Mouse (Mus musculus): ENCODE measurements around the gene Cntnap5c. TPM values are rescaled to one million over a fixed set of nuclear protein-coding genes. Genes with fewer than 3 reads are reported as not detected.

Gene Cntnap5c
- polyA plus RNA-seq, 1 experiment from 2014 or later = not detected

DNA sequence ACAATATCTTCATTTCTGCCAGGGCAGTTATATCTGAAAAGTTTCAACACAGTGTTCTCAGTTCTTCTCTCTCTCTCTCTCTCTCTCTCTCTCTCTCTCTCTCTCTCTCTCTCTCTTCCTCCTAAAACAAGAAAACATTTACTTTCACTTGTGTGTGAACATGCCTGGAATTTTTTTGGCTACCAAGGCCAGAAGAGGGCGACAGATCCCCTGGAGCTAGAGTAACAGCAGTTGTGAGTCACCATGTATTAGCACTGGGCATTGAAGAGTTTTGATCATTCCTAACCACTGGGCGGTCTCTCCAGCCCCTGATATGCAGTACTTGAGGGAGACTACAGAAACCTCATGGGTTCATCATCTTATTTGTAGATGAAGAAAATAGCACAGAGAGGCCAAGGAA lies 219.1 kb downstream of the Cntnap5c start:
- ATAC-seq (replicated peaks; ENCODE audit: insufficient number of reproducible peaks, low FRiP score, low TSS enrichment) = no peak
- no peak overlapping the region for H3K27ac ChIP-seq (ENCODE audit: low read depth, low read length)
- H3K4me1 ChIP-seq (ENCODE audit: control insufficient read depth, insufficient read depth, low read length) = no peaks in the 10 kb centered on the region
- no peak overlapping the region for H3K4me3 ChIP-seq (ENCODE audit: low read depth, low read length)
- H3K4me2 ChIP-seq = no peak overlapping the region
- WGBS (ENCODE audit: insufficient replicate concordance) = 37% methylated on average over 2 of the region's 2 CpGs
- no peaks in the 10 kb centered on the region for H3K27me3 ChIP-seq (ENCODE audit: control insufficient read depth, insufficient read depth, low read length)
- no peaks in the 10 kb centered on the region for H3K9me3 ChIP-seq (replicated peaks; ENCODE audit: control insufficient read depth, low read length)
- no peak overlapping the region for H3K9ac ChIP-seq (ENCODE audit: low read depth, low read length)
- H3K36me3 ChIP-seq (ENCODE audit: control insufficient read depth, insufficient read depth, low read length) = no peaks in the 10 kb centered on the region

DNA sequence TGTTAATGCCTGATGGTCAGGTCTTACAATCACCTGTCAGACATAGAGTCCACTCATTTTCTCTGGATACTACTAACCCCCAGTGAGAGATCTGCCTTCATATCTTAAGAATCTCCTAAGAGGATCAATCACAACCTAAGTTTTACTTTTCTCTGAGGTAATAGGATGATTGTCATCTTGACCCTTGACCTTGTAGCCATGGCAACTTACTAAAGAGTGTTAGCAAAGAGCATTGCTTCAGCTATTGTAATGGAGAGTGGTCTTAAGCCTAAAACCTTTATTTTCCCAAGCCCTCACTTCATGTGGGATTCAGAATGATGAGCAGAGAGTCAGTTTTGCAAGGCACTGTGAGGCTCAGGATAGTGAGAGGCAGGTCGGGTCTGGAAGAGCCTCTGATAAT lies 227.1 kb downstream of the Cntnap5c start:
- no peaks in the 10 kb centered on the region for H3K27me3 ChIP-seq (ENCODE audit: control insufficient read depth, insufficient read depth, low read length)
- H3K36me3 ChIP-seq (ENCODE audit: control insufficient read depth, insufficient read depth, low read length) = no peaks in the 10 kb centered on the region
- no peak overlapping the region for H3K9ac ChIP-seq (ENCODE audit: low read depth, low read length)
- 53% methylated on average over 1 of the region's 1 CpGs for WGBS (ENCODE audit: insufficient replicate concordance)
- H3K27ac ChIP-seq (ENCODE audit: low read depth, low read length) = no peak overlapping the region
- no peaks in the 10 kb centered on the region for H3K9me3 ChIP-seq (replicated peaks; ENCODE audit: control insufficient read depth, low read length)
- H3K4me3 ChIP-seq (ENCODE audit: low read depth, low read length) = no peak overlapping the region
- no peak for ATAC-seq (replicated peaks; ENCODE audit: insufficient number of reproducible peaks, low FRiP score, low TSS enrichment)
- H3K4me1 ChIP-seq (ENCODE audit: control insufficient read depth, insufficient read depth, low read length) = no peaks in the 10 kb centered on the region
- H3K4me2 ChIP-seq = no peak overlapping the region

DNA sequence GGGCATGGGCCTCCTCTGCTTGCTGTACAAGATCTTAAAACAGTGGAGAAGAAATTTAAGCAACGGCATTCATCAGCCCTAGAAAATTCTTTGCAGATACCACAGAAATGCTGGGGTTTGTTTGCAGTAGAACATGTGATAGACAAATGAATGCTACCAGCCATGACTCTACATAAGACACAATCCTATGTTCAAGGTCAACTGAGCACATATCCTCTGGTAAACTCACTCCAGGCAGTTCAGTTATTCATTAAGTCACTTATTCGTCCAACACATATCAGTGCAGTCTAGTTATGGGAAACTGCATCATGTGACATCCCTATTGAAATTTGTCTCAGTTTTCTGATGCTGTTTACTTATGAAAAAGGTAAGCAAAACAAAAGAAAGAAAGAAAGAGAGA lies 229.7 kb downstream of the Cntnap5c start:
- H3K4me2 ChIP-seq = no peak overlapping the region
- H3K9me3 ChIP-seq (replicated peaks; ENCODE audit: control insufficient read depth, low read length) = no peaks in the 10 kb centered on the region
- H3K4me1 ChIP-seq (ENCODE audit: control insufficient read depth, insufficient read depth, low read length) = no peaks in the 10 kb centered on the region
- no peak overlapping the region for H3K27ac ChIP-seq (ENCODE audit: low read depth, low read length)
- WGBS (ENCODE audit: insufficient replicate concordance) = 76% methylated on average over 2 of the region's 2 CpGs
- H3K27me3 ChIP-seq (ENCODE audit: control insufficient read depth, insufficient read depth, low read length) = no peaks in the 10 kb centered on the region
- no peaks in the 10 kb centered on the region for H3K36me3 ChIP-seq (ENCODE audit: control insufficient read depth, insufficient read depth, low read length)
- no peak for ATAC-seq (replicated peaks; ENCODE audit: insufficient number of reproducible peaks, low FRiP score, low TSS enrichment)
- no peak overlapping the region for H3K4me3 ChIP-seq (ENCODE audit: low read depth, low read length)
- H3K9ac ChIP-seq (ENCODE audit: low read depth, low read length) = no peak overlapping the region

DNA sequence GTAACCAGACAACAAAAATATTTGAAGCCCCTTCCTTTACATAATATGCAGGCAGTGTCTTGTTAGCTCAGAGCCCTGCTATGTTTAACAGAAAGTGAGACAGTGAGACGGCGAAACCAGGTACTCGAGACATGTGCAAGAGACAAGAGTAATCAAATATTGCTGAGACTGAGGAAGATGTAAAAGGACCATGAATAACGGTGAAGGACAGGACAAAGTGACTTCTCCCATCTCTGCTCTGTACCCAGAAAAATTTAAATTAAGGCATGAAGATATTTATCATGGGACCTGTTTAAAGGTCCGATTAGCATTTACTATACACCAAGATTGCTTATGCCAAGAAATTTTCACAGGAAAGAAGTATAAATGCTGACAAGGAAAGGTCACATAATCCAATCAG lies 233.5 kb downstream of the Cntnap5c start:
- Histone ChIP-seq H3K27me3 (ENCODE audit: control insufficient read depth, insufficient read depth, low read length) (no peaks in the 10 kb centered on the region), H3K36me3 (ENCODE audit: control insufficient read depth, insufficient read depth, low read length) (no peaks in the 10 kb centered on the region), H3K4me3 (ENCODE audit: low read depth, low read length) (no peak overlapping the region), H3K9ac (ENCODE audit: low read depth, low read length) (no peak overlapping the region), H3K4me1 (ENCODE audit: control insufficient read depth, insufficient read depth, low read length) (no peaks in the 10 kb centered on the region), H3K9me3 (replicated peaks; ENCODE audit: control insufficient read depth, low read length) (no peaks in the 10 kb centered on the region), H3K27ac (ENCODE audit: low read depth, low read length) (no peak overlapping the region), H3K4me2 (no peak overlapping the region)
- no peak for ATAC-seq (replicated peaks; ENCODE audit: insufficient number of reproducible peaks, low FRiP score, low TSS enrichment)
- 81% methylated on average over 5 of the region's 5 CpGs for WGBS (ENCODE audit: insufficient replicate concordance)

DNA sequence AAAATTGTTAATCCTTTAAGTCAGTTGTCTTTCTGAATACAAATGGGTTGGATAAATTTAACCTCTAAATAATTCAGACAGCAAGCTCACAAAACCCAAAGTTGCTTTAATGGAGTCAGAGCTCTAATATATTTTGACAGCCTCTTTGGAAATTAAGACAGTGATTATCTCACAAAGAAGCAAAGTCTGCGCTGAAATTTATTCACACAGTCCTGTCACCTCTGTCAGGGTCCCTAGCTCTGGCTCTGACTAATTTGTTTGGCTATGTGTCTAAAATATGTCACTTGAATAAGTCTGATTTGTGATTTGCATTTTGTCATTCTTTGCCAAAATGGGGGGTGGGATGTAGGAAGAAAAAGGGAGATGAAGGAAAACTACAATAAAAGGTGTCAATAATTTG lies 234.0 kb downstream of the Cntnap5c start:
- no peak overlapping the region for H3K4me3 ChIP-seq (ENCODE audit: low read depth, low read length)
- H3K4me1 ChIP-seq (ENCODE audit: control insufficient read depth, insufficient read depth, low read length) = no peaks in the 10 kb centered on the region
- H3K9me3 ChIP-seq (replicated peaks; ENCODE audit: control insufficient read depth, low read length) = no peaks in the 10 kb centered on the region
- no peaks in the 10 kb centered on the region for H3K27me3 ChIP-seq (ENCODE audit: control insufficient read depth, insufficient read depth, low read length)
- no peak for ATAC-seq (replicated peaks; ENCODE audit: insufficient number of reproducible peaks, low FRiP score, low TSS enrichment)
- 74% methylated on average over 1 of the region's 1 CpGs for WGBS (ENCODE audit: insufficient replicate concordance)
- no peaks in the 10 kb centered on the region for H3K36me3 ChIP-seq (ENCODE audit: control insufficient read depth, insufficient read depth, low read length)
- H3K27ac ChIP-seq (ENCODE audit: low read depth, low read length) = no peak overlapping the region
- H3K4me2 ChIP-seq = no peak overlapping the region
- no peak overlapping the region for H3K9ac ChIP-seq (ENCODE audit: low read depth, low read length)

DNA sequence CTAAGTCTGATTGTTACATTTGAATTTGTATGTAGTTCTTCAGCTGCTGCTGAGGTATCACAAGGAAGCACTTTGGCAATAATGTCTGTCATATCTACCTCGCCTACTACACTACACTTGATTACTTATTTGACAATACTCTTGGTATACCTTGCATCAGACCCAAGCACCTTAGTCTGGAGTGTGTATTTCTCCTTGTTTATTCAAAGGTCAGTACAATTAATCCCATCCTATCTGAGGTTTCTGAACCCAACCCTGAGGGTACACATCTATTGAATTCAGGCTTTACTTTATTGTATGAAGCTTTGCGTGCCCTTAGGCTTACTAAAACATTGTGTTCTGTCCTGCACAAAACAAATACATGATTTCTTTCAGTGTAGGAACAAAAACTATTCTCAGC lies 235.1 kb downstream of the Cntnap5c start:
- Histone ChIP-seq H3K4me1 (ENCODE audit: control insufficient read depth, insufficient read depth, low read length) (no peaks in the 10 kb centered on the region), H3K4me3 (ENCODE audit: low read depth, low read length) (no peak overlapping the region), H3K27me3 (ENCODE audit: control insufficient read depth, insufficient read depth, low read length) (no peaks in the 10 kb centered on the region), H3K9ac (ENCODE audit: low read depth, low read length) (no peak overlapping the region), H3K9me3 (replicated peaks; ENCODE audit: control insufficient read depth, low read length) (no peaks in the 10 kb centered on the region), H3K27ac (ENCODE audit: low read depth, low read length) (no peak overlapping the region), H3K36me3 (ENCODE audit: control insufficient read depth, insufficient read depth, low read length) (no peaks in the 10 kb centered on the region), H3K4me2 (no peak overlapping the region)
- 68% methylated on average over 2 of the region's 2 CpGs for WGBS (ENCODE audit: insufficient replicate concordance)
- no peak for ATAC-seq (replicated peaks; ENCODE audit: insufficient number of reproducible peaks, low FRiP score, low TSS enrichment)

DNA sequence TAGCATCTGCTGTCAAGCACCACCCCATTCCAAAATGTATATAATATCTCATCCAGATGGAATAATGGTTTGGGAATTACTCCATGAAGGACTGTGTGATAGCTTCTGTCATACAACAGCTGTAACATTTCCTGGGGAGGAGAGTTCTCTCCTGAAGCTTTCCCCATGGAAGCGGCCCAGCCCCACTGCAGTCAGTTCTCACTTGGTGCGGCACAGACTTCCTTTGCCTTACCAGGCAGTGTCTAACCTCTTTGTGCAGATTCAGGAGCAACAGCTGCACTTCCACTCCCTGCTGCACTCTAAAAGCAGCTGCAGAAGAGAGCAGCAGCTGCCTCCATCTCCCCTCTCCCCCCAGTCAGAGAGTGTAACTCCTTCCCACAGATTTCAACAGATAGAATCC lies 271.8 kb downstream of the Cntnap5c start:
- H3K27me3 ChIP-seq (ENCODE audit: control insufficient read depth, insufficient read depth, low read length) = no peaks in the 10 kb centered on the region
- no peaks in the 10 kb centered on the region for H3K4me1 ChIP-seq (ENCODE audit: control insufficient read depth, insufficient read depth, low read length)
- no peaks in the 10 kb centered on the region for H3K9me3 ChIP-seq (replicated peaks; ENCODE audit: control insufficient read depth, low read length)
- H3K4me2 ChIP-seq = no peak overlapping the region
- WGBS (ENCODE audit: insufficient replicate concordance) = 59% methylated on average over 2 of the region's 2 CpGs
- ATAC-seq (replicated peaks; ENCODE audit: insufficient number of reproducible peaks, low FRiP score, low TSS enrichment) = no peak
- no peaks in the 10 kb centered on the region for H3K36me3 ChIP-seq (ENCODE audit: control insufficient read depth, insufficient read depth, low read length)
- no peak overlapping the region for H3K4me3 ChIP-seq (ENCODE audit: low read depth, low read length)
- H3K27ac ChIP-seq (ENCODE audit: low read depth, low read length) = no peak overlapping the region
- H3K9ac ChIP-seq (ENCODE audit: low read depth, low read length) = no peak overlapping the region

DNA sequence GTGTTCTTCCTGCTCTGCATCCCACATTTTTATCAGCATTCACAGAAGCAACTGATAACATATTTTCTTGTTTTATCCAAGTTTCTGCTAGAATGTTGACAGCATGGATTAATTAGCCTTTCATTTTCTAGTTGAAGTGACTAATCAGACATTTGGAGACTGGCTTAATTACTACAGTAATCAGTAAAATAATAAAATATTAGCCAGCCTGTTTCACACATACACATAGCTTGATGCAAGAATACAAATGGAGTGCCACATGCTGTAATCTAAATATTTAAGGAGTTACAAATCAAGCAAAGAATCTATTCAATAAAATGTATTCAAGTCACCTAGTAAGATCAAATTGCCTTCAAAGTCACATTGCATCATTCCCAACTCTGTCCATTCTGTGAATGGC lies 275.8 kb downstream of the Cntnap5c start:
- H3K27me3 ChIP-seq (ENCODE audit: control insufficient read depth, insufficient read depth, low read length) = no peaks in the 10 kb centered on the region
- H3K4me3 ChIP-seq (ENCODE audit: low read depth, low read length) = no peak overlapping the region
- no peak overlapping the region for H3K27ac ChIP-seq (ENCODE audit: low read depth, low read length)
- no peaks in the 10 kb centered on the region for H3K36me3 ChIP-seq (ENCODE audit: control insufficient read depth, insufficient read depth, low read length)
- no peaks in the 10 kb centered on the region for H3K4me1 ChIP-seq (ENCODE audit: control insufficient read depth, insufficient read depth, low read length)
- H3K9ac ChIP-seq (ENCODE audit: low read depth, low read length) = no peak overlapping the region
- ATAC-seq (replicated peaks; ENCODE audit: insufficient number of reproducible peaks, low FRiP score, low TSS enrichment) = no peak
- H3K9me3 ChIP-seq (replicated peaks; ENCODE audit: control insufficient read depth, low read length) = no peaks in the 10 kb centered on the region
- no peak overlapping the region for H3K4me2 ChIP-seq

DNA sequence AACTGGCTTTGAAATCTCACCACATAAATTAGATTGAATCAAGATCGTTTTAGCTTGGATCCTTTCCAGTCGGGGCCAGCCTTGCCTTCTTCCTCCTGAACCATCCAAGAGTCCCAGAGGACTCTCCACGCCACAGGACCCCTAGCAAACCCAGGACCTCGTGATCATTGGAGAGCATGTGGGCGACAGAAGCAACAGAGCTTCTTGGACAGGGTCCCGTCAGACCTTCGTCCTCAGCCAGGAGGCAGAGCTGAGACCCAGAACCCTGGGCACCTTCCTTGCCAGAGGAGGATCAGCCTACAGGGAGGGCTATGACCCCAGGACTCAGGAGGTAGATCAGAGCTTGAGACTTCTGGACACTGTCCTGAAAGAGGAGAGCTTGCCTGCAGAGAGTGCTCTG lies 300.5 kb downstream of the Cntnap5c start:
- 71% methylated on average over 7 of the region's 7 CpGs for WGBS (ENCODE audit: insufficient replicate concordance)
- Histone ChIP-seq H3K4me2 (no peak overlapping the region), H3K27ac (ENCODE audit: low read depth, low read length) (no peak overlapping the region), H3K27me3 (ENCODE audit: control insufficient read depth, insufficient read depth, low read length) (no peaks in the 10 kb centered on the region), H3K9me3 (replicated peaks; ENCODE audit: control insufficient read depth, low read length) (no peaks in the 10 kb centered on the region), H3K4me1 (ENCODE audit: control insufficient read depth, insufficient read depth, low read length) (no peaks in the 10 kb centered on the region), H3K4me3 (ENCODE audit: low read depth, low read length) (no peak overlapping the region), H3K36me3 (ENCODE audit: control insufficient read depth, insufficient read depth, low read length) (no peaks in the 10 kb centered on the region), H3K9ac (ENCODE audit: low read depth, low read length) (no peak overlapping the region)
- no peak for ATAC-seq (replicated peaks; ENCODE audit: insufficient number of reproducible peaks, low FRiP score, low TSS enrichment)

All from heart, embryonic 11.5 days (tissue).